Mouse (Mus musculus): ENCODE measurements around the gene Pgam1.
"Not testable (repeated sequence)": the region's sequence is repeated elsewhere in the genome, so short reads cannot be mapped to it uniquely, and the experiment has no call there.

Pgam1 gene

DNA sequence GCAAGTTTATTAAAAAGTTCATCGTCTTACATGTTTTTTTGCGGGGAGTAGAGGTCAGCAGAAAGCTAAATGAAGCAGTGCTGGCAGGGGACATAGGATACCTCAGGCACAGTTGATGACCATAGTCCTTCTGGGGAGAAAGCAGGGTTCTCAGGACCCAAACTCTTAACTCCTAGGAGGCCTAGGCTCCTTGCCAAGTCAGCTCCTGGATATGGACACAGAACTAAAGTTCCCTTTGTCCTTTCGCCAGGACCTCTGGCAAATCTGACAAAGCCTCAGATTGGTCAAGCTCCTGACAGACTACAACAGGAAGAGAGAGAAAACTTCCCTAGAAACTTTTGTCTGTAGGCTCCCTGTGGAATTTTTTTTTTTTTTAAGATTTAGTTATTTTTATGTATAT is 3.0 kb upstream of the Pgam1 start:
- DNase-seq (ENCODE audit: low read depth in 2 of 2, low spot score in 2 of 2) = no peak

GRCm38 (mm10) chr19:41910396-41910795 is 1.3 kb upstream of the Pgam1 start:
- no peak for DNase-seq (ENCODE audit: low read depth in 2 of 2, low spot score in 2 of 2)

GRCm38 (mm10) chr19:41912121-41913080 is 678 bp downstream of the Pgam1 start:
- peak in 1 of 2 experiments; percentile 26 for DNase-seq (ENCODE audit: low read depth in 2 of 2, low spot score in 2 of 2)

- no peak for DNase-seq (ENCODE audit: low read depth in 2 of 2, low spot score in 2 of 2)
These were observed 2.3 kb downstream of the Pgam1 start for GRCm38 (mm10) chr19:41913774-41914591.

GRCm38 (mm10) chr19:41914592-41914882 is 2.8 kb downstream of the Pgam1 start:
- DNase-seq (ENCODE audit: low read depth in 2 of 2, low spot score in 2 of 2) = not testable (repeated sequence)

DNA sequence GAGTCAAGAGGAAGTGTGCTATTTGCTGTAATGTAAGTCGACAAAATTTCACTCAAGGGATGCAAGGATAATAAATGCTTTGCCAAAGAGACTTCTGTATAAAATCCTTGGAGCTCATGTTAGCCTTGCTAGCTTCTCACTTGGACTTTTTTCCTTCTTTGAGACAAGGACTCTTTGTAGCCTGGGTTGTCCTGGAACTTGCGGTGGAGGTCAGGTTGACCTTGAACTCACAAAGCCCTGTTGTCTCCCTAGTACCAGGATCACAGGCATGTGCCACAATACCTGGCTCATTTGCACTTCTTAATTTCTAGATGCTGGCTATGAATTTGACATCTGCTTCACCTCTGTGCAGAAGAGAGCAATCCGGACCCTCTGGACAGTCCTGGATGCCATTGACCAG is 3.6 kb downstream of the Pgam1 start:
- no peak for DNase-seq (ENCODE audit: low read depth in 2 of 2, low spot score in 2 of 2)

DNA sequence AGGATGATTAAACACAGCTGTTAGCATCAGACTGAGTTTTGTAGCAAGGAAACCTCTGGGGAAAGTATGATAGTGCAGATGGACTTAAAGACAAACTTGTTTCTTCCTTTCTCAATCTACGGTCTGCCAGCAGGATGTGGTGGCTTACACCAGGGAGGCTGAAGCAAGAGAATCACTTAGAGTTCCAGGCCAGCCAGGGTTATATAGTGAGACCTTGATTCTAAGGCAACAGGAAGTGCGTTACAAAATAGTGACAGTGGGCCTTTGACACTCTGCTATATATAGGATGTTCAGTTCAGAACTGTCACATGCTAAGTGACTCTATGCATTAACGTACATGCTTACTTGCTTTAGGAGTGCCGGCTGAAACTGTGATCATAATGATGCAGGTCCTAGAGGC is 5.1 kb downstream of the Pgam1 start:
- no peak for DNase-seq (ENCODE audit: low read depth in 2 of 2, low spot score in 2 of 2)

DNA sequence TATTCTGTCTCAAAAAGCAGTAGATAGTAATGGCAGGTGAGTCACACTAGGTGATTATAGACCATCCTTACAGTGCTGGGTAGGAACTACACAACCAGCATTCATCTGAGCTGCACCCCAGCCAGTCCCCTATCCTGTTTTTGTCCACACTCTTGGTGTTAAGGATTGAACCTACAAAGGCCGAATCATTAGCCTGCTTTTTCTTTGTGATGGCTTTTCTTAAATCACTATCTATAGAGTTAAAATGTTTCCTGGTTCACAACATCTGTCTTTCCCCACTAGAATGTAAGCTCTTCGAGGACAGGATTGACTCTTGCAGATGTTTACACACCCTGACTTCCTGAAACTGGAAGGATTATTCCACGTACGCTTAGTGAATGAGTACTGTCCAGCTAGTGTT is 7.7 kb downstream of the Pgam1 start:
- DNase-seq (ENCODE audit: low read depth in 2 of 2, low spot score in 2 of 2) = no peak

DNA sequence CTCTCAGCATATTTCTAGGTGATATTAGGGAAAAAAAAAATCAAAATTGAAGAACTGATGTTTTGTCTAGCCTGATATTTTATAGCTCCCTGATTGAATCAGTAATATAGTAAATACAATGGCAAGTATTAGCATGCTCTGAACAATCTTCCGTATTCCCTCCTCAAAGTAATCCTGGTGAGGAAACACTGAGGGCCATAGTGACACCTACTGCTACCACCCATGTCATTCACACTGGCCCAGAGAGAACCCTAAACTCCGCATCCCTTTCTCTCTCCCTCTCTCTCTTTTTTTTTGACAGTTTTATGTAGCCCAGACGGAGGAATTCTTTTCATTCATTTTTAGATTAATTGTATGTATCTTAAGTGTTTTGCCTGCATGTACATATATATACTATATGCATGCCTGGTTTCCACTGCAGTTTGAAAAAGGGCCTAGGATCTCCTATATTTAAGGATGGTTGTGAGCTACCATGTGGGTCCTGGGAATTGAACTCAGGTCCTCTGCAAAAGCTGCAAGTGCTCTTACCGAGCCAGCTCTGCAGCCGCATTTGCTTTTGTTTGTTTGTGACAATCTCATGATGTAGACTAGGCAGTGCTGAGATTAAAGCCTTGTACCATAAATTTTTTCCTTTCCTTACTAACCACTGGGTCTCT is 8.8 kb downstream of the Pgam1 start:
- DNase-seq (ENCODE audit: low read depth in 2 of 2, low spot score in 2 of 2) = no peak

- peak; percentile 40 to 54 for DNase-seq (ENCODE audit: low read depth in 2 of 2, low spot score in 2 of 2)
These were observed 21.0 kb downstream of the Pgam1 start for GRCm38 (mm10) chr19:41932686-41933085.

- peak; percentile 97 for DNase-seq (ENCODE audit: low read depth in 2 of 2, low spot score in 2 of 2)
These were observed 21.7 kb downstream of the Pgam1 start, which contains the start of the genes Exosc1 and Zdhhc16 for GRCm38 (mm10) chr19:41933179-41934086. Exosc1 (minus strand) TSS chr19:41933423. Zdhhc16 (plus strand) TSS chr19:41933480.

DNA sequence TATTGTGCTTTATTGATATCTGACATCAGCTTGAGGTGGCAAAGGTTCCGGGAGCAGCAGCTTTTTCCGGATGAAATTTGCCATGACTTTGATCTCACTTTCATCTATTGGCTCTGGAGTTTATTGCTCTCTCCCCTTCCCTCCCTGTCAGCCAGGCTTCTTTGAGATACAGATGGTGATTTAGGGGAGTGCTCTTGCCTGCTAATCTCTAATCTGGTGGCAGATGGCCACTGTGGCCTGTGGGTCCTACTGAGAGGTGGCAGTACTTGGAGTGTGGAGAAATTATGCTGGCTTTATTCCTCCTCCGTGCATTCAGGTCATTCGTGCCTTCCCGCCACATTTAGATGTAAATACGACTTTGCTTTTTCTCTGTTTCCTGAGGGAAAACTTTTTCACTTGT is 22.4 kb downstream of the Pgam1 start:
- DNase-seq (ENCODE audit: low read depth in 2 of 2, low spot score in 2 of 2) = no peak

GRCm38 (mm10) chr19:41935921-41936320 is 24.2 kb downstream of the Pgam1 start:
- DNase-seq (ENCODE audit: low read depth in 2 of 2, low spot score in 2 of 2) = no peak

DNA sequence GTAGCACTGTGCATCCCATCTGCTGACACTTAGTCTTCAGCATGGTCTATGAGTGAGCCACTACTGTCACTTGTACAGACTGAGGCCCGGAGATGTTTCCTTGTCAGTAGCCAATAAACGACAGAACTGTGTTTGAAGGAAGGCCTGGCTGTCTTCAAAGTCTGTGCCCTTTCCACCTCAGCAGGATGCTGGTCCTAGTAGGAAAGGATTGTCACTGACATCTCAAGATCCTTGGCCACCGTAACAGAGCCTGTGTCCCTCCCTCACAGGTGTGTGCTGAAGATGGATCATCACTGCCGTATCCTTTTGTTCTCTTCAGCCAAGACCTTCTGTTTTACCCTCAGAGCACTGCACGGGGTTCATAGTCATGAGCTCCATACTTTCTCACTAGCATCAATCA is 26.8 kb downstream of the Pgam1 start:
- no peak for DNase-seq (ENCODE audit: low read depth in 2 of 2, low spot score in 2 of 2)

- no peak for DNase-seq (ENCODE audit: low read depth in 2 of 2, low spot score in 2 of 2)
These were observed 32.1 kb downstream of the Pgam1 start for GRCm38 (mm10) chr19:41943841-41944240.

GRCm38 (mm10) chr19:41952287-41952686 is 40.6 kb downstream of the Pgam1 start:
- no peak for DNase-seq (ENCODE audit: low read depth in 2 of 2, low spot score in 2 of 2)

- no peak for DNase-seq (ENCODE audit: low read depth in 2 of 2, low spot score in 2 of 2)
These were observed 41.9 kb downstream of the Pgam1 start for GRCm38 (mm10) chr19:41953574-41953973.
